Mouse (Mus musculus) forebrain, embryonic 16.5 days (tissue): ENCODE results near the gene Kirrel. TPM values are rescaled to one million over a fixed set of nuclear protein-coding genes. Genes with fewer than 3 reads are reported as not detected.

Source experiments
- ATAC-seq: fragments of 200-750 bp; cut with Nextera tagmentation; 2 replicates; pipeline ENCODE4 v1.8.0; 2017; ENCODE audit warnings: mild to moderate bottlenecking, moderate library complexity
- H3K27ac ChIP-seq: fragments of 300-500 bp; sonication (generic); 2 replicates; pipeline ENCODE4 v1.5.1; 2014; ENCODE audit warnings: low read length, control low read depth
- H3K27me3 ChIP-seq: fragments of 300-500 bp; sonication (generic); replicated peaks from 2 replicates; pipeline ENCODE4 v1.6.1; 2014; ENCODE audit warnings: low read length; ENCODE audit not compliant: control insufficient read depth, insufficient read depth
- H3K36me3 ChIP-seq: fragments of 300-500 bp; sonication (generic); 2 replicates; pipeline ENCODE4 v1.6.1; 2014; ENCODE audit not compliant: control insufficient read depth, insufficient read depth
- H3K4me1 ChIP-seq: fragments of 300-500 bp; sonication (generic); replicated peaks from 2 replicates; pipeline ENCODE4 v1.6.1; 2014; ENCODE audit warnings: low read length; ENCODE audit not compliant: control insufficient read depth, insufficient read depth
- H3K4me2 ChIP-seq: fragments of 300-500 bp; sonication (generic); 2 replicates; pipeline ENCODE4 v1.6.1; 2014; ENCODE audit warnings: mild to moderate bottlenecking, low read length, control low read depth
- H3K4me3 ChIP-seq: fragments of 300-500 bp; sonication (generic); replicated peaks from 2 replicates; pipeline ENCODE4 v1.5.1; 2014; ENCODE audit warnings: mild to moderate bottlenecking, low read length, control low read depth
- H3K9ac ChIP-seq: fragments of 300-500 bp; sonication (generic); replicated peaks from 2 replicates; pipeline ENCODE4 v1.6.1; 2014; ENCODE audit warnings: low read depth, low read length, control low read depth
- H3K9me3 ChIP-seq: fragments of 300-500 bp; sonication (generic); 2 replicates; pipeline ENCODE4 v1.6.1; 2016; ENCODE audit warnings: low read length; ENCODE audit not compliant: control insufficient read depth
- WGBS: fragments of 180-500 bp; shearing (Covaris S2); extraction: QIAGEN DNeasy Blood & Tissue Kit; methylation state at CpG from one replicate; pipeline ENCODE4 v1.1.7; 2014; 5-methylcytosine and 5-hydroxymethylcytosine counted together
- polyA plus RNA-seq: library from polyadenylated mRNA; unstranded; fragments of >200 nt; fragmentation: Nextera tagmentation; extraction: Ambion mirVana; gene quantifications from 2 replicates; pipeline ENCODE4 v1.2.1, GENCODE M21; 2015

Kirrel gene
- polyA plus RNA-seq, 1 experiment from 2014 or later: 4.6 TPM

GRCm38 (mm10) chr3:87160819-87161509, 13.6 kb downstream of the Kirrel start:
- ATAC-seq: peak; percentile 84
- Histone ChIP-seq H3K4me1 (peaks cover 47% of the 10 kb centered on the region), H3K27me3 (no peaks in the 10 kb centered on the region), H3K36me3 (no peaks in the 10 kb centered on the region), H3K9me3 (no peaks in the 10 kb centered on the region), H3K4me3 (no peak overlapping the region), H3K4me2 (no peak overlapping the region), H3K27ac (peak overlapping the region; percentile 68), H3K9ac (no peak overlapping the region)
- 10% methylated on average over 6 of the region's 6 CpGs for WGBS

GRCm38 (mm10) chr3:87159190-87159589, 15.4 kb downstream of the Kirrel start:
- Histone ChIP-seq H3K27ac (no peak overlapping the region), H3K9ac (no peak overlapping the region), H3K4me3 (no peak overlapping the region), H3K4me1 (peaks cover 51% of the 10 kb centered on the region), H3K36me3 (no peaks in the 10 kb centered on the region), H3K4me2 (no peak overlapping the region), H3K9me3 (no peaks in the 10 kb centered on the region), H3K27me3 (no peaks in the 10 kb centered on the region)
- no peak for ATAC-seq
- 72% methylated on average over 7 of the region's 7 CpGs for whole genome bisulfite sequencing

GRCm38 (mm10) chr3:87157767-87158291, 16.7 kb downstream of the Kirrel start:
- Histone ChIP-seq H3K9ac (0 out of 2 replicates have a peak overlapping the region, but pooled peaks have one; percentile 7), H3K9me3 (no peaks in the 10 kb centered on the region), H3K4me2 (no peak overlapping the region), H3K27me3 (no peaks in the 10 kb centered on the region), H3K36me3 (no peaks in the 10 kb centered on the region), H3K4me1 (peaks cover 60% of the 10 kb centered on the region), H3K27ac (peak overlapping the region; percentile 31; the same call in 1 of the 2 replicates), H3K4me3 (no peak overlapping the region)
- 13% methylated on average over 12 of the region's 12 CpGs for WGBS
- no peak for ATAC-seq

GRCm38 (mm10) chr3:87157297-87157696, 17.2 kb downstream of the Kirrel start:
- no peak overlapping the region for H3K4me3 ChIP-seq
- H3K36me3 ChIP-seq: no peaks in the 10 kb centered on the region
- H3K9ac ChIP-seq: no peak overlapping the region
- no peak overlapping the region for H3K4me2 ChIP-seq
- H3K27ac ChIP-seq: peak overlapping the region; percentile 31; the same call in 1 of the 2 replicates
- 72% methylated on average over 6 of the region's 6 CpGs for WGBS
- no peak for ATAC-seq
- H3K9me3 ChIP-seq: no peaks in the 10 kb centered on the region
- H3K4me1 ChIP-seq: peaks cover 61% of the 10 kb centered on the region
- no peaks in the 10 kb centered on the region for H3K27me3 ChIP-seq

GRCm38 (mm10) chr3:87154398-87155287, 19.9 kb downstream of the Kirrel start:
- Histone ChIP-seq H3K4me2 (peak overlapping the region; percentile 29), H3K4me1 (peaks cover 66% of the 10 kb centered on the region), H3K9me3 (no peaks in the 10 kb centered on the region), H3K27me3 (no peaks in the 10 kb centered on the region), H3K36me3 (no peaks in the 10 kb centered on the region), H3K27ac (peak overlapping the region; percentile 79), H3K9ac (no peak overlapping the region), H3K4me3 (no peak overlapping the region)
- peak; percentile 35; the same call in 1 of the 2 replicates for ATAC-seq
- 23% methylated on average over 15 of the region's 15 CpGs for WGBS

- Histone ChIP-seq H3K9me3 (no peaks in the 10 kb centered on the region), H3K27me3 (no peaks in the 10 kb centered on the region), H3K4me3 (no peak overlapping the region), H3K36me3 (no peaks in the 10 kb centered on the region), H3K27ac (peak overlapping the region; percentile 29; the same call in 1 of the 2 replicates), H3K4me2 (no peak overlapping the region), H3K9ac (no peak overlapping the region), H3K4me1 (peaks cover 54% of the 10 kb centered on the region)
- 35% methylated on average over 2 of the region's 2 CpGs for WGBS
- no peak for ATAC-seq
These were observed 21.5 kb downstream of the Kirrel start for GRCm38 (mm10) chr3:87153038-87153437.

GRCm38 (mm10) chr3:87152111-87152738, 22.3 kb downstream of the Kirrel start:
- Histone ChIP-seq H3K36me3 (no peaks in the 10 kb centered on the region), H3K27ac (peak overlapping the region; percentile 39; the same call in 1 of the 2 replicates), H3K27me3 (no peaks in the 10 kb centered on the region), H3K4me2 (no peak overlapping the region), H3K9me3 (no peaks in the 10 kb centered on the region), H3K4me1 (peaks cover 47% of the 10 kb centered on the region), H3K4me3 (no peak overlapping the region), H3K9ac (no peak overlapping the region)
- no peak for ATAC-seq
- 74% methylated on average over 4 of the region's 4 CpGs for WGBS

GRCm38 (mm10) chr3:87151294-87151826, 23.2 kb downstream of the Kirrel start:
- Histone ChIP-seq H3K9me3 (no peaks in the 10 kb centered on the region), H3K4me2 (peak overlapping the region; percentile 34), H3K27ac (peak overlapping the region; percentile 78), H3K27me3 (no peaks in the 10 kb centered on the region), H3K36me3 (no peaks in the 10 kb centered on the region), H3K9ac (0 out of 2 replicates have a peak overlapping the region, but pooled peaks have one; percentile 50), H3K4me1 (peaks cover 47% of the 10 kb centered on the region), H3K4me3 (no peak overlapping the region)
- 38% methylated on average over 2 of the region's 2 CpGs for WGBS
- no peak for ATAC-seq
